Mouse (Mus musculus): Measurements from ENCODE around the gene Ankrd35. TPM values are rescaled to one million over a fixed set of nuclear protein-coding genes. Genes with fewer than 3 reads are reported as not detected.
"Not testable (repeated sequence)": the region's sequence is repeated elsewhere in the genome, so short reads cannot be mapped to it uniquely, and the experiment has no call there.

Gene Ankrd35
- total RNA-seq, 2 experiments from 2014 or later, result 0.51 to 0.67 TPM

DNA sequence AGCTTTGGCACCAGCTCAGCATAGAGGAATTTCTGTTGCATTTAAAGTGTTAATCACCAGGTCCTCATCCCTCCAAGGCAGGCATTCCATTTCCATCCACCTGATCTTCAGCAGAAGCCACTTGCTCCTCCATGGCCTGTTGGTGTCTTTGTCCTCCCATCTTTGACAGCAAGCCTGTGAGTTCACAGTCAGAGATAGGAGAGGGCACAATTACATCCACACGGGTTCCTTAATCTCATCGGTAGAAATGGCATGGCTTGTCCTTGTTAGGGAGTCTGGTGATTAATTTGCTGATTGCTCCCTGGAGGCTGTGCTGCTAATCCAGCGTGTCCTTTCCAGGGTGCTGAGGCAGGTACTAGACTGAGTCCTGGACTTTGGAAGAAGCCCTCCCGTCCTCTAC is 3.6 kb downstream of the Ankrd35 start:
- no peak for DNase-seq

DNA sequence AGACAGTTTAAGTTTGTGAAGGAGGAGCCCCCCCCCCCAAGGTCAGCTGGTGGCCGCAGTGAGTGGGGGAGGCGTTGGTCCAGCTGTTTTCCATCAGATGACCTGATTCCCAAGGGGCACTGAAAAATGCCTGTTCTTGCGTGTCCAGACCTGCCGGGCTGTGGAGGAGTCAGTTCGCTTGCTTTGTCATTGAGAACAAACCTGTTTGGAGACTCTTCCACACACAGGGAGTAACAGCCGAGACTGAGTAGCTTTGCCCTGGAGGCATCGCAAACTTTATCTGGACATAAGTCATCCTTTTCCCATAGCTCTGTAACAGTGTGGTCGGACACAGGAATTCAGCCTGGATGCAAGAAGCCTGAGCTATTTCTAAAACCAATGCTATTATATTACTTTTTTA is 4.5 kb downstream of the Ankrd35 start:
- no peak for DNase-seq

DNA sequence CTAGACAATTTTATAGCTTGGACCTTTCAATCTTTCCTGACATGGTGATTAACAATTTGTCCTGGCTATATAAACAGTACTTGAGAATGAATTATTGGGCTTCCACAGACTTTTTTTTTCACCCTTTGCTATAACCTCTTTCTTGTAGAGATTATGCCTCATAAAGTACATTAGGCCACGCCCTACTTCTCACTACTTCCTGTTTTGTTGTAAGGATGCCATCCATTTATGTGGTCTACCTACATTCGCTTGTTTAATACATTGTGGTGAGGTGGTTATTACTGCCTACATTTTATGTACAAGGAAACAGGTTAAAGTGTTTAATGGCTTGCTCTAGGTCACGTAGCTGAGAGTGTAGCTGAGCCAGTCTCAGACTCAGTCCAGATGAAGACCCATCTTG is 5.2 kb downstream of the Ankrd35 start:
- DNase-seq, result no peak

DNA sequence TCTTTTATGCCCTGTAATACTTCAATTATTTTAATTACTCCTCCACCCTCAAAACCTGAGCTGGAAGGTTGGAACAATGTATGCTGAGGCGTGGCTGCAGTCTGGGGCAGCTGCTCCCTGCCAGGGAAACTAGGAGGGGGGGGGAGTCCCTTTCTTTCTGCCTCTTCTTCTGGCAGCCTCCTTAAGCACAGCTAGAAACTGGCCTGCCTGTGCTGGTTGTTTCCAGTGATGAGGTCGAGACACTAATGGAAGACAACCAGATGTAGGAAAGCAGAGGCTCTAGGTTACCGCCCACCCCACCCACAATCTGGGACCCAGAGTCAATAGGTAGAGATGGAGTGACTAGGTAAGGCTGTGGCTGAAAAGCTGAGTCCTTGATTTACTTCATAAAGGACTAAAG is 5.8 kb downstream of the Ankrd35 start:
- DNase-seq, result no peak

DNA sequence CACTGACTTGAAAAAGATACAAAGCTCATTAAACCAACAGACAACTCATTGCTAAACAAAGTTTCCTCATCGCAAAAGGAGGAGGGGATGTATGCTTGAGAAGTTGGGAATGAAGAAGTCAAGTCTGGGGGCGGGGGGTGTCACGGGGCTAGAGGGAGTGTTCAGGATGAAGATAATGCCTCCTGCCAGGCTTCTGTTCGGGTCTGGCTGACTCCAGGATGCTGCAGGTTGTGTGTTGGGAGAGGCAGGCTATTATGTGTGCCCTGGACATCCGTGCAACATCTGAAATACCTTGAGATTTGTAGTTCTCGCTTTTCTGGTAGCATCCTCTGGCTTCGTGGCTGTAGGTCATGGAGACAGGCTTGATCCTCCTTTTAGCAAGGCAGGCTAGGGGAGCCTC is 8.5 kb downstream of the Ankrd35 start:
- DNase-seq, result no peak

DNA sequence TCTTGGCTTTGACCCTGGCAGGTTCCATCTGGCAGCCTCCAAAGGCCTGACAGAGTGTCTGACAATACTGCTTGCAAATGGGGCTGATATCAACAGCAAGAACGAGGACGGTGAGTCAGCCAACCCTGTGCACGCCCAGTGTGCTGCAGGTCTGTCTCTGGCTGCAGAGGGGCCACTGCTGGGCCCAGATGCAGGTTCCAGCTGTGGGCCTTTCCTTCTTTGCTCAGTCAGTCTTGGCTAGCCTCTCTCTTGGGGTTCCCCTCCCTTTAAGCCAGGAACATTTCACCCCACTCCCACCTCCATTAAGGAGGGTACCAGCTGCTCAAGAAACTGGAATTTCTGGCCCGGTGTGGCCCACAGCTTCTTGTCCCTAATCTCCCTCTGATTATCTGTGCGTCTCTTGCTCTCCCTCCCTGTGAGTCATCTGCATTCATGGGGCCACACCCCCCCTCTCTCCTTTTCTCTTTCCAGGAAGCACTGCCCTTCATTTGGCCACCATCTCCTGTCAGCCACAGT is 9.3 kb downstream of the Ankrd35 start:
- no peak for DNase-seq

DNA sequence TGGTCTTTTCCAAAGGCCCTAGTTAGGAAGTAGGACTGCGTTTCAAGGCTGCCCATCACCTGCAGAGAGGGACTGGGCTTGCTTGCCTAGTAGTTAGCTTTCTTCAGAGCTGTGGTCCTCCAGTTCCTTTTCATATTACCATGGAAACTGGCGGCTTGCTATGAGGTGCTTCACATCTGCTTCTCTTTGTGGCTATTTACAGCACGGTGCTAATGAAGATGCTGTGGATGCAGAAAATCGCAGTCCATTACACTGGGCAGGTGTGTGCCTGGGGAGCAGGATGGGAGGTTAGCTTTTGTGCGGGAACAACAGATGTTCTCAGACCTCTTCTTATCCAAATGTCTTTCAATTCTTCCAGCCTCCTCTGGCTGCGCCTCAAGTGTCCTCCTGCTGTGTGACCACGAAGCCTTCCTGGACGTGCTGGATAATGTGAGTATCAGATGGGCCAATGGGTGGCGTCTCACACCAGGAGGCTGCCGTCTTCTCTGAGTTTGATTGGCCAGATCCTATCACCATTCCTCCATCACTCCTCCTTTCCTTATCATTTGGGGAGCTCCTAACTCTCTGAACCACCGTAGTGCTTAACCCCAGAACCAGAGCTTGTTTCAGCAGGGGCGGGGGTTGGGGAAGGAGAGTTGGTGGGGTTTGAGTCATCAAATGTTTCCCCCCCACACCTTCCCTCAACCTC is 10.5 kb downstream of the Ankrd35 start:
- DNase-seq, result no peak

DNA sequence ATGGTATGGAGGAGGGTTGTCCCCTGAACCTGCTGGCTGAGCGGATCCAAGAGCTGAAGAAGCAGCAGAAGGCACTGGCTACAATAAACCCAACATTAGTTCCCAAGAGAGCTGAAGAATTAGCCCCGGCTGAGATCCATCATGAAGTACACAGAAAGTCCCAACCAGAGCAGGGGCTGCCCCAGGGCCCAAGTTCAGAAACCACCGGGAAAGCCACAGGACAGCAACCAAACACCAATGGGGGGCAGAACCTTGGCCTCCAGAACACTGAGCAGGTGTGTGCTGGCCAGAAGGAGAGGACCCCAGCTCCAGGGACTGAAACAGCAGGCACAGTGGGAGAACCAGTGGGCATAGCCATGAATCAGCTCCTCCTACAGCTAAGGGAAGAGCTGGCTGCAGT is 13.6 kb downstream of the Ankrd35 start:
- no peak for DNase-seq

DNA sequence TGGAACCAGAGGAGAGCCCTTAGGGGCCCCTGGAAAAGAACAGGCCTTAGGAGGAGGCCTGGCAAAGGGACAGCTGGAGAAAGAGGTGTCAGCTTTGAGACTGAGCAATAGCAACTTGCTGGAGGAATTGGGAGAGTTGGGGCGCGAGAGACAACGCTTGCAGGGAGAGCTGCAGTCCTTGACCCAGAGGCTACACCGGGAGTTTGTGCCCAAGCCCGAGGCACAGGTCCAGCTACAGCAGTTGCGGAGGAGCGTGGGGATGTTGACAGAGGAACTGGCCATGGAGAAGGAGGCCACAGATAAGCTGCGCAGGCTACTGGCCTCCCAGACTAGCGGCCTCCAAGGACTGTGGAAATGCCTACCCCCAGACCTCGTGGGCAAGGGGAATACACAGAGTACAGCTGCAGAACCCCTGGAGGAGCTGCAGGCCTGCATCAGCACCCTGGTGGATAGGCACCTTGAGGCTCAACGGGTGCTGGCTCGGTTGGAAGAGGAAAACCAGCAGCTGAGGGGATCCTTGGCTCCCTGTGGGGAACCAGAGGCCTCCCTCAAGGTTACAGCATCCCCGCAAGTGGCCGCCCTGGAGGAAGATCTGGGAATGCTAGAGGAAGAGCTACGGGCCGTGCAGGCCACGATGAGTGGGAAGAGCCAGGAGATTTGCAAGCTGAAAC is 14.4 kb downstream of the Ankrd35 start:
- no peak for DNase-seq

DNA sequence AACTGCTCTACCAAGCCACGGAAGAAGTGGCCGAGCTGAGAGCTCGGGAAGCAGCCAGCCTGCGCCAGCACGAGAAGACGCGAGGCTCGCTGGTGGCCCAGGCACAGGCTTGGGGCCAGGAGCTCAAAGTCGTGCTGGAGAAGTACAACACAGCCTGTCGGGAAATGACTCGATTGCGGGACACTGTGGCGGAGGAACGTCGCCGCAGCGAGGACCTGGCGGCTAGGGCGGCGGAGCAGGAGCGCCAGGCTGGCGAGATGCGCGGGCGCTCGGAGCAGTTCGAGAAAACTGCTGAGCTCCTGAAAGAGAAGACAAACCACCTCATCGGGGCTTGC is 14.9 kb downstream of the Ankrd35 start:
- no peak for DNase-seq

DNA sequence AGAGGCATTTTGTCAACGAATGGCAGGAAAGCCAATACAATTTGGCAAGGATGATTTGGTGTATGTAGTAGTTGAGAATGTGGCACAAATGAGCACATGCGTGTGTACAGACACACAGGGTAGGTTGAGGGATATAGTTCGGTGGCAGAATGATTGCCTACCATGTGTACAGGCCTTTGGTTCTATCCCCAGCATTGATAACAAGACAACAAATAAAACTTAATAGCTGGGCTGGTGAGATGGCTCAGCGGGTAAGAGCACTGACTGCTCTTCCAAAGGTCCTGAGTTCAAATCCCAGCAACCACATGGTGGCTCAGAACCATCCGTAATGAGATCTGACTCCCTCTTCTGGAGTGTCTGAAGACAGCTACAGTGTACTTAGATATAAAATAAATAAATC is 16.1 kb downstream of the Ankrd35 start:
- DNase-seq, result not testable (repeated sequence)

DNA sequence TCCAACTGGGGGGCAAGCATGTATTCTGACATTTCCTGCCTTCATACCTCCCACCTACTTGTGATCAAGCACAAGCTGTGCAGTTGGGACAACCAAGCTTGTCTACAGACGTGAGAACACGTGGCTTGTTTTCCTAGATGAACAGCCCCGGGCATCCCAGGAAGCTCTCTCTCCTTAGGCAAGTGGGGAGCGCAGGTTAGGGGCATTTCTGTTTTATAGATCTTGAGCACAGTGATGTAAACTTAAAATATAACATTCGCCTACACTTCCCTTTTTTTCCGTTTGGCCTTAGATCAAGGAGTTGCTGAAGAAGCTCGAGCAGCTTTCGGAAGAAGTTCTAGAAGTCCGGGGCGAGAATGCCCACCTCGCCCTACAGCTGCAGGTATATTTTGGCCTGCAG is 18.9 kb downstream of the Ankrd35 start:
- DNase-seq, result no peak

DNA sequence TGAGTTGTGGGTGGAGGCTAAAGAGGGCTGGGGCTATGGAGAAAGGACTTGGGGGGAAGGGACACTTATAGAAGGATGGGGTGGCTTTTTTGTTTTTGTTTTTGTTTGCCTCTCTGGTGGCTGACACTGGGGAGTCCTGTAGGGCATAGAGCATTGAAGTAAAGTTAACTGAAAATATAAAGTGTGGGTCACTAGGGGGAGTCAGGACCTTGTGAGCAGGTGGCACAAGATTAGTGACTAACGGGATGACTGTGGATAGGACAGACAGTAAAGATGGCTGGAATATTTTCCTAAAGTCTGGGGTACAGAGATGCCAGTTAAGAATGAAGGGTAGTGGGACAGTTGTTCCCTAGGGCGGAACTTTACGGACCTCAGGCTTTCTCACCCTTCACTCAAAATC is 20.4 kb downstream of the Ankrd35 start:
- DNase-seq, result no peak

DNA sequence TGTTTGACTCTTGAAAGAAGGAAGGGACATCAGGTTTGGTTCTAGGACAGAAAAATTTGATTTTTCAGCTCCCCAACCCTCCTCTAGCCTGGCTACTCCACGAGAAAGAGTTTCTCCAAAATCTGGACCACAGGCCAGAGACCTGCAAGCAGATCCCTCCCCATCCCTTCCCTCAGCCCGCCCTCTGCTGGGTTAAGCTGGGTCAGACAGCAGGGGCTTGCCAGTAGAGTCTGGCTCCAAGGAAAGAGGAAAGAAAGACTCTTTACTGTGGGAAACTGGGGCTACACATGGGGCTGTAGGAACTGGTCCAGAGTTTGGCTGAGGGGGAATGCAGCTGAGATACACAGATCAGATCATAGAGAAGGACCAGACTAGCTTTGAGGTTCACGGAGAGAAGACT is 22.6 kb downstream of the Ankrd35 start:
- DNase-seq, result peak; percentile 61

DNA sequence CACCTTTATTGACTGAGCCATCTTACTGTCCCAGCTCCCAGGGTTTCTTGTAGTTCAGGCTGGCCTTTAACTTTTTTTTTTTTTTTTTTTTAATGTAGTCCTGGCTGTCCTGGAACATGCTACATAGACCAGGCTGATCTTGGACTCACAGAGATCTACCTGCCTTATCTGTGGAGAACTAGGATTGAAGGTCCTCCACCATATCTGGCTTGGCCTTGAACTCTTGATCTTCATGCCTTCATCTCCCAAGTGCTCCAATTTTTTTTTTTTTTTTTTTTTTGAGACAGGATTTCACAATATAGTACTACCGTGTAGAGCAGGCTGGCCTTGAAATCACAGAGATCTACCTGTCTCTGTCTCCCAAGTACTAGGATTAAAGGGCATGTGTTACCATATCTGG is 23.6 kb downstream of the Ankrd35 start:
- DNase-seq, result no peak

DNA sequence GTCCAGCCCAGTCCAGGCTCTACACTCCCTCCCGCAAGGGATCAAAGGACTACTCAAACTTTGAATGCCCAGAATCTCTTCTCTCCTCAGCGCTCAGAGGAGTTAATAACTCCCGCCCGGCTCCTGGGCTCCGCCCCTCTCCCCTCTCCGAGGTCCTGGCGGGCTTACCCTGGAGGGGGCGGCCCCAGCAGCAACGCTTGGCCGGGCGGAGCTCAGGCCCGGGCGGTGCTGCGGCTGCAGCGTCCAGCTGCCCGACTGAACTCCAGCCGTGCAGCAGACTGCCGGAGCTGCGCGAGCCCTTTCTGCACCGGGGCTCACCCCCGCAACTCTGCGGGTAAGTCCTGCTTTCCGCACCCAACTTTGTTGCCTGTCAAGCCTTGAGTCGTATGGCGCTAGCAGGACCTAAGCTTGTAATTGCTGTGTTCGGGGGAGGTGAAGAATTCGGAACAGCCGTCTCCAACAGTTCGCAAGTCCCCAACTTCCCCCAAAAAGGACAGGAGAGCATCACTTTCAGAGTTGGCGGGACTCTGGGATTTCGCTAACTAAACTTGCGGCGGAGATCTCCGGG is 26.4 kb downstream of the Ankrd35 start, which contains the start of gene Pias3:
Gene Pias3, plus strand, starts transcription at position 187 of the 568 bp plus-strand sequence.
- DNase-seq, result peak; percentile 88

DNA sequence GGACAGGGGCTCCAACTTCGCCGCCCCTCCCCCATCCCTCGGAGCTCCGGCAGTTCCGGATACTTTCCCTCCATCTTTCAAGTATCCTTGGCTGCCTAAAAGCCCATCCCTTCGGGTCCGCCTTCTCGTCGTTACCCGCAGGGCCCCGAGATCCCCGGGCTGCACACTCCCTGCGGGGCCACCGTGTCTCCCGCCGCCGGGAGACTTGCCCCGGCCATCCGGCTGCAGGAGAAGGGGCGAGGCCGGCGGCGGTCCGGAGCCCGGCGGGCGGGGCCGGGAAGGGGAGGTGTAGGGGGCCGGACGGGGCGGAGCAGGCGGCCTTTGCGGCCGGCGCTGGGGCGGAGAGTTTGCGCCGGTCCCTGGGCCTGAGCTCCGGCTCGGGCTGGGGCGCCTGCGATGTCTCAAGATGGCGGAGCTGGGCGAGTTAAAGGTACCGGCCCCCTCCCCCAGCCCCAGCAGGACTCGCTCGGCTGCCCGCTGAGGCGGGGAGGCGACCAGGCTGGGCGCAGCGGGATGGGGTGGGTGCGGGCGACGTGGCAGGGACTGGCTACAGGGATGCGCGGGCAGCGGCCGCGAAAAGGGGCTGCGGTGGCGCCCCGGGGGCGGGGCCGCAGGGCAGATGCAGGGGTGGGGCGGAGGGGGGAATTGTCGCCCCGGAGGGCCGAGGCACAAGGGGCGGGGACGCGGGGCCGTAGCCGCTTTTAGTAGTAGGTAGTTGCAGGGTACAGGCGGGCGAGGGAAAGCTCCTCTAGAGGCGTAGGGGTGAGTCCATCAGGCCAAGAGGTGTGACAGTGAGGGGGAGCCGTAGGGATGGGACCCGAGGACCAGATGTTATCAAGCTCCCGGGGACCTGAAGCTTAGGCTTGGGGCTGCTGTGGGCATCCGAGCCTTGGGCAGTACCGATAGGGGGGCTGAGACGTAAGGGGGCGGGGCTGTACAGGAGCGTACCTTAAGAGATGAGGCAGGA is 27.1 kb downstream of the Ankrd35 start:
- DNase-seq, result peak; percentile 94

DNA sequence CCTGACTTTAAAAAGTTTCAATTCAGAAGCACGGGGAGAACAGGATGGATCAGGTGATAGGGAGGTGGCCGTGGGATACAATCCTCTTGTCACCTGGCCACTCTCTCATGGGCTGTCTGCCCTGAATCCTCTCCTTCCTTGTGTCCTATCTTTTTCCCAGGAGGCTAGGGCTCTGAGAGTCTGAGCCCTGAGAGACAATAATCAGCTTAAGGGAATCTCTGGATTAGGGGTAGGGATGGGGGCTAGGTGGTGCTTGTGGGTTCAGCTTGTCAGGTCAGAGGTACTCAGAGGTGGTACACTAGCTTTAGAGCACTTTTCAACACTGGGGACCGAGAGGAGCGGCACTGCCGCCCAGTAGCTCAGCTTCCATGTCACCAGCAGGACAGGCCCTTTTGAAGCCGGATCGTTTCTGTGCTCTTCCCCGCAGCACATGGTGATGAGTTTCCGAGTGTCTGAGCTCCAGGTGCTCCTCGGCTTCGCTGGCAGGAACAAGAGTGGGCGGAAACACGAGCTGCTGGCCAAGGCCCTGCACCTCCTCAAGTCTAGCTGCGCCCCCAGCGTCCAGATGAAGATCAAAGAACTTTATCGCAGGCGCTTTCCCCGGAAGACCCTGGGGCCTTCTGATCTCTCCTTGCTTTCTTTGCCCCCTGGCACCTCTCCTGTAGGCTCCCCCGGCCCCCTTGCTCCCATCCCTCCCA is 29.2 kb downstream of the Ankrd35 start:
- no peak for DNase-seq

DNA sequence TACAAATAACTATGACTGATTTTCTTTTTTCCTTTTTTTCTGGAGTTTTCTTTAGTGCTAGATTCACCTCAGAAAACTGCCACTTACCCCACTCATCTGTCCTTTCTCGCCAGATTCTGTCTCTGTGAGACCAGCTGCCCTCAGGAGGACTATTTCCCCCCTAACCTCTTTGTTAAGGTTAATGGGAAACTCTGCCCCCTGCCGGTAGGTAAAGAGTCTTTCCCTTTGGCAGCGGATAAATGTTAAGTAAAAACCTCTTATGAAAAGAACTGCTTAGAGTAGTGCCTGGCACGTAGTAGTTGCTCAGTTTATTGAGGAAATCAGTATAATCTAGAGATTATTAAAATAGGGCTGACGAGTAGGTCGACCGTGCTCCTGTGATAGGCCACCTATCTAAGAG is 30.4 kb downstream of the Ankrd35 start:
- no peak for DNase-seq

DNA sequence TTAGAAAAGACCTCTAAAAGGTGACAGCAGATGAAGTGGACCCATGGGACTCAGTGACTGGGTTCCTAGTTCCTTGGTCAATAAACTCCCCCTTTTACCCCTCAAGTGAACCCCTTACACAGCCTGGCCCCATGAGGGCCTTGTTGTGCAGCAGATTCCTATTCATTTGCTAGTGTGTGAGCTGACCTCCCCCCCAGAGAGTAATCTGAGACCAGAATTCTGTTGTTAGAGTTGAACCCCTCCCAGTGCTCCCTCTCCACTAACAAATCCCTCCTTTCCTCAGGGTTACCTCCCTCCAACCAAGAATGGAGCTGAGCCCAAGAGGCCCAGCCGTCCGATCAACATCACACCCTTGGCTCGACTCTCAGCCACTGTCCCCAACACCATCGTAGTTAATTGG is 31.1 kb downstream of the Ankrd35 start:
- DNase-seq, result no peak

DNA sequence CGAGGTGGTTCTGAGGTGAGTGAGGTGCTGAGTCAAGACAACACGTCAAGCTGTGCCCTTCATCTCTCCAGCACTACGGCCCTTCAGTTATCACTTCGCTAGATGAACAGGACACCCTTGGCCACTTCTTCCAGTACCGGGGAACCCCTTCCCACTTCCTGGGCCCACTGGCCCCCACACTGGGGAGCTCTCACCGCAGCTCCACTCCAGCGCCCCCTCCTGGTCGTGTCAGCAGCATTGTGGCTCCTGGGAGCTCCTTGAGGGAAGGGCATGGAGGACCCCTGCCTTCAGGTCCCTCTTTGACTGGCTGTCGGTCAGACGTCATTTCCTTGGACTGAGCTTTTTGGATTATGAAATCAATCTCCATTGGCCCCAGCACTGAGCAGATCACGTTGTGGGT is 34.8 kb downstream of the Ankrd35 start:
- DNase-seq, result no peak

DNA sequence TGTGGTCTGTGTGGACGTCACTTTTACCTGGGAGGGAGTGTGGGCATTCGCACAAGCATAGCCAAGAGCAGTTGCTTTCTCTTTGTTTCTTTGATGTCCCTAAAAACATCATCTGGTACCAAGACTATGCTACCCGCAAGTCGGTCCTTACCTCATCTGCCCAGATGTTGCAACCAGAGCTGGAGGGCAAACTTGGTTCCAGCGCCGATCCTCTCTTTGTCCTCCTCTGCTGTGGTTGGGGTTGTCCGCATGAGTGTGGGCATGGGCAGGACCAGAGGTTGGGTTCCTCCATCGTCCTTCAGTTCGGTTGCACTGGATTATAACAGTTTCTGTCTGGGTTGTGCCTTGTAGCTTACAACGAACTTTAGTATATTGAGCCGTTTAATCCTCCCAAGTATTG is 36.3 kb downstream of the Ankrd35 start:
- DNase-seq, result no peak

Measured in gastrocnemius, postnatal 25 days (tissue).